Mouse (Mus musculus) cerebellum, adult (tissue): ENCODE measurements around the gene Man1b1.

ENCODE experiments used
- ATAC-seq: cut with Nextera tagmentation; 2 replicates; pipeline ENCODE4 v1.9.2; 2017; ENCODE audit warnings: mild to moderate bottlenecking, moderate library complexity, mixed read lengths; ENCODE audit not compliant: insufficient number of reproducible peaks, low FRiP score, low TSS enrichment

Man1b1 gene

DNA sequence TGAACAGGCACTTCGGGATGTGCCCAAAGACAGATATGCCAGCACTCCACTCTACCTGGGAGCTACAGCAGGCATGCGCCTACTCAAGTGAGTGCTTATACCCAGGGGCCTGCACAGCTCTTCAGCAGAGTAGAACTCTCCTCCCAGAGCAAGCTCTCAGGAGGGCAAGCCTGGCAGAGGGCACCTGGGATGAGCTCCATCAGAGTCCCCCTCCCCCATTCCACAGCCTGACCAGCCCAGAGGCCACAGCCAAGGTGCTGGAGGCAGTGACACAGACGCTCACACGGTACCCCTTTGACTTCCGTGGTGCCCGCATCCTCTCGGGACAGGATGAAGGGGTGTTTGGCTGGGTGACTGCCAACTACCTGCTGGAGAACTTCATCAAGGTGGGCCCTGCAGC lies 65.9 kb downstream of the Man1b1 start:
- ATAC-seq: no peak

DNA sequence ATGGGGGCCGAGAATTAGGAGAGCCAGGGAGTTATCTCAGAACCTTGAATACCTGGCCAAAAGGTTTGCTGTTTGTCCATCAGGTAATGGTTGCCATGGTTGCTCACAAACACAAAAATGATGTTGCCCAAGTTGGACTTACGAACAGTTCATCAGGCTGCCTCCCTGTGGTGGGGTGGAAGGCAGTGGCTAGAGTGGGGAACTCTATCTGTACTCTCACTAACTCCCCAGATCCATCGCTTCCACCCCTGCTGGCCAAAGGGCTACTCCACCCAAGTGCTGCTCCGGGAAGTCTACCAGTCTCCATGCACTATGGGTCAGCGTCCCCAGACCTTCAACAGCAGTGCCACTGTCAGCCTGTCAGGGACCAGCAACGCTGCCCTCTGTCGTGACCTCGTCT lies 66.9 kb downstream of the Man1b1 start, which contains the start of gene Npdc1:
Gene Npdc1, plus strand, starts transcription at position 301 of the 400 bp plus-strand sequence.
- ATAC-seq: no peak

DNA sequence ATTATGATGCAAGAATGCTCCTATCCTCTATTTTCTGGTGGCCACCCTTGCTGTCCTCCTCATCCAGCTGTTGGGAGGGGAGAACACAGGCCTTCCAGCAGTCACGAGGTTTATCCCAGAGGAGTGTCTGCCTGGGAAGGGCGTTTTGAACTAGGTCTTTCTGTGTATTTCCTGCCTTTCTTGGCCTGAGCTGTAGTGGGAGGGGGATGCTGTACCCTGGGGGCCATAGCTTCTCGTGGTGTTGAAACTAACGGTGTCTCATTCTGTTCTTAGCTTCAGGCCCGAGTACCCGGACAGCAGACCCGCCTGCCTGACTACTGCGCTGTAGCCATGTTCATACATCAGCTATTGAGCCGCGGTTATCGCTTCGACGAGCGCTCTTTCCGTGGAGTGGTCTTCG lies 68.2 kb downstream of the Man1b1 start:
- ATAC-seq: no peak

DNA sequence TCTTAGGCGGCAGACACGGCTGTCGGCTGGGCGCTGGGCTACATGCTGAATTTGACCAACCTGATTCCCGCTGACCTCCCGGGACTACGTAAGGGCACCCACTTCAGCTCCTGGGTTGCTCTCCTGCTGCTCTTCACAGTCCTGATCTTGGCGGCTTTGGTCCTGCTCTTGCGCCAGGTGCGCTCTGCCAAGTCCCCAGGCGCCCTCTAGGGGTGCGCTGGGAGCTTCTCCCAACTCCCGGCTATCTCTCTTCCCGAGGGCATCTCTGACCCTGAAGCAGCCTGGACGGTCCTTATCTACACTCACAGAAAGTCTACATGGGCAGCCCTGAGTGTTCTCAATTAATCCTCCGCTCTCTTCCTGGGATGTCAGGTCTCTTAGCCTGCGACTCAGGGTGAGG lies 68.6 kb downstream of the Man1b1 start:
- ATAC-seq: no peak
